ENCODE assay signal across 8 mouse cellular contexts in genomic region chr10:120898357-120898756, GRCm38 (mm10). TPM values are rescaled to one million over a fixed set of nuclear protein-coding genes. Genes with fewer than 3 reads are reported as not detected.
A peak's percentile ranks its signal among the peaks of the same experiment; 100 is the strongest.
DNase-seq lines count a peak whose midpoint lies in the region; ATAC-seq and TF ChIP-seq lines count a peak whose summit lies in the region.

No protein-coding gene starts in this region.

- H3K27ac ChIP-seq in forebrain, embryonic 14.5 days (ENCODE audit: low read depth, low read length) = no peak overlapping the region
- no peak overlapping the region for H3K27ac ChIP-seq in hindbrain, embryonic 16.5 days (ENCODE audit: low read depth, low read length)
- peak overlapping the region; percentile 71 for H3K27ac ChIP-seq in lung, postnatal 0 days (ENCODE audit: low read length)

- peaks cover 50% of the 10 kb centered on the region for H3K27me3 ChIP-seq in erythroblast, embryonic 14.5 days (ENCODE audit: control insufficient read depth)
- peaks cover 15% of the 10 kb centered on the region for H3K27me3 ChIP-seq in forebrain, embryonic 14.5 days (replicated peaks; ENCODE audit: control insufficient read depth, insufficient read depth, low read length)
- H3K27me3 ChIP-seq in hindbrain, embryonic 16.5 days (replicated peaks; ENCODE audit: control insufficient read depth, insufficient read depth, low read length) = 0 out of 2 replicates have a peak, but pooled peaks cover 3% of the 10 kb centered on the region
- H3K27me3 ChIP-seq in lung, postnatal 0 days (replicated peaks; ENCODE audit: insufficient read depth, low read length) = no peaks in the 10 kb centered on the region

- no peaks in the 10 kb centered on the region for H3K36me3 ChIP-seq in erythroblast, embryonic 14.5 days (ENCODE audit: control insufficient read depth)
- H3K36me3 ChIP-seq in forebrain, embryonic 14.5 days (ENCODE audit: control insufficient read depth, insufficient read depth, low read length) = no peaks in the 10 kb centered on the region
- no peaks in the 10 kb centered on the region for H3K36me3 ChIP-seq in hindbrain, embryonic 16.5 days (ENCODE audit: control insufficient read depth, insufficient read depth, low read length)
- no peaks in the 10 kb centered on the region for H3K36me3 ChIP-seq in lung, postnatal 0 days (ENCODE audit: insufficient read depth, low read length)

- ATAC-seq in erythroblast, adult 5-6 weeks (replicated peaks; ENCODE audit: low FRiP score, poor library complexity, severe bottlenecking) = no peak
- ATAC-seq in forebrain, embryonic 14.5 days = peak; percentile 51; the same call in 1 of the 2 replicates
- peak; percentile 67 for ATAC-seq in hindbrain, embryonic 16.5 days
- ATAC-seq in lung, postnatal 0 days = peak; percentile 15

- H3K4me3 ChIP-seq in erythroblast, embryonic 14.5 days (replicated peaks) = peak overlapping the region; percentile 33
- peak overlapping the region; percentile 52 for H3K4me3 ChIP-seq in forebrain, embryonic 14.5 days (ENCODE audit: low read depth, low read length)
- H3K4me3 ChIP-seq in hindbrain, embryonic 16.5 days (ENCODE audit: low read length) = peak overlapping the region; percentile 70
- H3K4me3 ChIP-seq in lung, postnatal 0 days (ENCODE audit: low read depth, low read length) = peak overlapping the region; percentile 78

- peak overlapping the region; percentile 96 for H3K4me2 ChIP-seq in forebrain, embryonic 14.5 days (ENCODE audit: low read length)
- peak overlapping the region; percentile 100 for H3K4me2 ChIP-seq in hindbrain, embryonic 16.5 days (ENCODE audit: low read length)
- H3K4me2 ChIP-seq in lung, postnatal 0 days (replicated peaks; ENCODE audit: low read depth, low read length) = peak overlapping the region; percentile 96

- H3K4me1 ChIP-seq in erythroblast, embryonic 14.5 days (ENCODE audit: control insufficient read depth) = peaks cover 3% of the 10 kb centered on the region; the same call in 1 of the 2 replicates
- H3K4me1 ChIP-seq in forebrain, embryonic 14.5 days (ENCODE audit: control insufficient read depth, insufficient read depth, low read length) = peaks cover 6% of the 10 kb centered on the region; the same call in 1 of the 2 replicates
- peaks cover 8% of the 10 kb centered on the region; the same call in 1 of the 2 replicates for H3K4me1 ChIP-seq in hindbrain, embryonic 16.5 days (ENCODE audit: control insufficient read depth, insufficient read depth, low read depth, low read length)
- H3K4me1 ChIP-seq in lung, postnatal 0 days (ENCODE audit: insufficient read depth, low read depth, low read length) = peaks cover 2% of the 10 kb centered on the region

- TF ChIP-seq CTCF in lung, postnatal 0 days (IDR thresholded peaks at IDR 0.05) = no peak

- peak overlapping the region; percentile 71 for H3K9ac ChIP-seq in forebrain, embryonic 14.5 days (ENCODE audit: low read length)
- H3K9ac ChIP-seq in hindbrain, embryonic 16.5 days (ENCODE audit: low read depth, low read length) = peak overlapping the region; percentile 73
- H3K9ac ChIP-seq in lung, postnatal 0 days (replicated peaks; ENCODE audit: low read depth) = peak overlapping the region; percentile 79

- TF ChIP-seq EP300 in lung, postnatal 0 days (IDR thresholded peaks at IDR 0.05) = no peak

- intact Hi-C loops in left cerebral cortex, postnatal 4 days (cut with DNase I) = no loop called here

- no peaks in the 10 kb centered on the region for H3K9me3 ChIP-seq in erythroblast, embryonic 14.5 days (ENCODE audit: control insufficient read depth, low read length)
- no peaks in the 10 kb centered on the region for H3K9me3 ChIP-seq in forebrain, embryonic 14.5 days (replicated peaks; ENCODE audit: control insufficient read depth, low read length)
- H3K9me3 ChIP-seq in hindbrain, embryonic 16.5 days (ENCODE audit: control insufficient read depth, low read length) = no peaks in the 10 kb centered on the region
- H3K9me3 ChIP-seq in lung, postnatal 0 days (ENCODE audit: low read length) = no peaks in the 10 kb centered on the region

- peak; percentile 36 for DNase-seq in MN1 (ENCODE audit: low spot score)
- DNase-seq in forebrain, embryonic 14.5 days (ENCODE audit: low spot score) = peak; percentile 14
- DNase-seq in lung, postnatal 0 days (ENCODE audit: low spot score) = no peak
- DNase-seq in left cerebral cortex, postnatal 4 days = no peak
- DNase-seq in layer of hippocampus, postnatal 10 days (ENCODE audit: low spot score in 2 of 2) = no peak

- under 1% methylated on average over 38 of the region's 49 CpGs for WGBS in forebrain, embryonic 14.5 days
- WGBS in hindbrain, embryonic 16.5 days = under 1% methylated on average over 41 of the region's 49 CpGs
- whole genome bisulfite sequencing in lung, postnatal 0 days = 5% methylated on average over 38 of the region's 49 CpGs

RNA-seq across cellular contexts. Expression of gene Msrb3, which starts 0.5 kb away (rescaled TPM):
- not detected in 2 replicates for polyA plus RNA-seq in erythroblast, embryonic 14.5 days (2012)
- total RNA-seq in erythroblast, adult 5-6 weeks (2015; ENCODE audit: low replicate concordance) = not detected in 2 replicates
- total RNA-seq in erythroblast, adult 5-6 weeks (2017; ENCODE audit: low replicate concordance) = 0.09 and 1.3 TPM in 2 replicates
- polyA plus RNA-seq in forebrain, embryonic 14.5 days (2014; fragmentation: Nextera tagmentation; extraction: Ambion mirVana) = 0.87 and 1.4 TPM in 2 replicates
- polyA plus RNA-seq in hindbrain, embryonic 16.5 days (2015; fragmentation: Nextera tagmentation; extraction: Ambion mirVana) = 1.2 and 1.8 TPM in 2 replicates
- 18.5 and 18.8 TPM in 2 replicates for polyA plus RNA-seq in lung, postnatal 0 days (2015; fragmentation: Nextera tagmentation; extraction: Ambion mirVana)
- total RNA-seq in left cerebral cortex, postnatal 4 days (2021) = 1 to 10 TPM; 3.3 to 3.4 TPM
- 1 to 10 TPM; 4.7 to 5.3 TPM for total RNA-seq in layer of hippocampus, postnatal 10 days (2021)

Comparison
In these comparisons a context has a peak if more than half of its experiments do, and no peak if none do; other contexts are left out.
1. DNase-seq: peak in MN1 (single experiment) and forebrain, embryonic 14.5 days (single experiment); none in lung, postnatal 0 days (single experiment), left cerebral cortex, postnatal 4 days (single experiment) and layer of hippocampus, postnatal 10 days (0 of 2).
2. Peak in every context shown above with its lines, with median percentiles within 50 percentile points of each other: H3K4me3 ChIP-seq, H3K4me2 ChIP-seq and H3K9ac ChIP-seq.